ENCODE assay signal across 22 mouse cellular contexts in the genomic region with DNA sequence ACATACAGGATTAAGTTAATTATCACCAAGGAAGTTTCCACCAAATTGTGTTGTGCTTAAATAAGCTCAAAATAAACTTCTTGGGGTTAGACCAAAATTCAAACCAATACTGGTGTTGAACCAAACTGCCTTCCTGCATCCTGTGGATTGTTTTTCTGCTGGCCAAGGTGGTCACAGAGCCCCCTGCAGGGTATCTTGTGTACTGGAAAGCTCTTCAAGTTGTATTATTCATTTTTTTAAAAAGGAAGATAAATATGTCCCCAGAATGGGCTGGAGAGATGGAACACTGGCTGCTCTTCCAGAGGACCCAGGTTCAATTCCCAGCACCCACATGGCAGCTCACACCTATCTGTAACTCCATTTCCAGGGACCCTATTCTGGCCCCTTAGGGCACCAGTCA. TPM values are rescaled to one million over a fixed set of nuclear protein-coding genes. Genes with fewer than 3 reads are reported as not detected.
DNase-seq lines count a peak whose midpoint lies in the region; TF ChIP-seq lines count a peak whose summit lies in the region.
"Had no signal": no experiment of that assay in that cellular context is flagged by ENCODE, and none has a peak within 500 bp of the region (broad histone marks: within the 10 kb centered on the region; RNA-seq: fewer than 3 reads in every experiment).

No protein-coding gene starts in this region.

- no peak; the same call in 1 of the 2 replicates for TF ChIP-seq RAD21 in MEL (IDR thresholded peaks at IDR 0.05; ENCODE audit: low read depth, low read length)

- no peaks in the 10 kb centered on the region for H3K79me2 ChIP-seq in heart, adult 2 months (replicated peaks; ENCODE audit: control insufficient read depth, insufficient read depth, low read length)
- H3K79me2 ChIP-seq in MEL (ENCODE audit: control insufficient read depth, insufficient read depth, low read length, poor library complexity) (no peaks in the 10 kb centered on the region), macrophage (ENCODE audit: inconsistent target) (no peaks in the 10 kb centered on the region)

- intact Hi-C loops in heart, adult 2 months (cut with DNase I): no loop called here

- peak; percentile 37 for TF ChIP-seq CTCF in heart, adult 2 months (IDR thresholded peaks at IDR 0.05)
- peak in 2 of 3 experiments; percentile 6 to 21; a peak in 1 of 6 replicates for TF ChIP-seq CTCF in MEL (IDR thresholded peaks at IDR 0.05 in 2 of 3, conservative IDR thresholded peaks at IDR 0.05 in 1 of 3; ENCODE audit: control insufficient read depth in 1 of 3, insufficient read depth in 1 of 3, low read depth in 2 of 3, low read length in 3 of 3, poor library complexity in 1 of 3, severe bottlenecking in 1 of 3)

- no peak overlapping the region for H3K9ac ChIP-seq in heart, adult 2 months (ENCODE audit: low read depth, low read length)
- no peak overlapping the region for H3K9ac ChIP-seq in MEL (ENCODE audit: control insufficient read depth, low read depth, low read length, poor library complexity, severe bottlenecking)
- H3K9ac ChIP-seq: forebrain, embryonic 12.5 days; heart, embryonic 12.5 days; hindbrain, embryonic 12.5 days; midbrain, embryonic 13.5 days; stomach, embryonic 15.5 days had no signal

- no peaks in the 10 kb centered on the region; the same call in 1 of the 2 replicates for H3K4me1 ChIP-seq in heart, adult 2 months (ENCODE audit: control insufficient read depth, insufficient read depth, low read length)
- peaks cover 0 to 2% of the 10 kb centered on the region in 2 experiments; a peak in 2 of 4 replicates for H3K4me1 ChIP-seq in MEL (ENCODE audit: control insufficient read depth in 1 of 2, insufficient read depth in 2 of 2, low read length in 2 of 2)

- no peak overlapping the region for H3K27ac ChIP-seq in heart, adult 2 months
- H3K27ac ChIP-seq in MEL (ENCODE audit: control insufficient read depth, low read depth, low read length) (no peak overlapping the region), macrophage (peak overlapping the region; percentile 73)
- H3K27ac ChIP-seq: forebrain, embryonic 12.5 days; hindbrain, embryonic 12.5 days; midbrain, embryonic 13.5 days; stomach, embryonic 15.5 days had no signal

- TF ChIP-seq POLR2A in heart, adult 2 months (IDR thresholded peaks at IDR 0.05; ENCODE audit: insufficient read depth, low read depth, low read length): no peak
- no peak for TF ChIP-seq POLR2A in MEL (IDR thresholded peaks at IDR 0.05; ENCODE audit: control insufficient read depth in 1 of 2, insufficient read depth in 1 of 2, low read depth in 1 of 2, low read length in 2 of 2, poor library complexity in 1 of 2)

- TF ChIP-seq EP300 in heart, adult 2 months (IDR thresholded peaks at IDR 0.05; ENCODE audit: insufficient read depth, low read depth, low read length): no peak
- no peak for TF ChIP-seq EP300 in MEL (IDR thresholded peaks at IDR 0.05; ENCODE audit: low read depth in 1 of 2, low read length in 2 of 2)

- H3K27me3 ChIP-seq in heart, adult 2 months (ENCODE audit: control insufficient read depth, insufficient read depth, low read length): no peaks in the 10 kb centered on the region
- peaks cover 0 to 3% of the 10 kb centered on the region in 2 experiments; a peak in 2 of 4 replicates for H3K27me3 ChIP-seq in MEL (ENCODE audit: control insufficient read depth in 1 of 2, insufficient read depth in 2 of 2, low read length in 2 of 2)
- H3K27me3 ChIP-seq: forebrain, embryonic 12.5 days; heart, embryonic 12.5 days; hindbrain, embryonic 12.5 days; midbrain, embryonic 13.5 days; stomach, embryonic 15.5 days had no signal

- no peaks in the 10 kb centered on the region for H3K9me3 ChIP-seq in MEL (replicated peaks; ENCODE audit: insufficient read depth, low read length)
- H3K9me3 ChIP-seq: forebrain, embryonic 12.5 days; hindbrain, embryonic 12.5 days; midbrain, embryonic 13.5 days; stomach, embryonic 15.5 days had no signal

- no peaks in the 10 kb centered on the region for H3K36me3 ChIP-seq in heart, adult 2 months (ENCODE audit: control insufficient read depth, insufficient read depth, low read length)
- H3K36me3 ChIP-seq in MEL (ENCODE audit: control insufficient read depth in 1 of 2, insufficient read depth in 2 of 2, low read length in 2 of 2) (no peaks in the 10 kb centered on the region), macrophage (ENCODE audit: inconsistent target) (no peaks in the 10 kb centered on the region)
- H3K36me3 ChIP-seq: forebrain, embryonic 12.5 days; heart, embryonic 12.5 days; hindbrain, embryonic 12.5 days; midbrain, embryonic 13.5 days; stomach, embryonic 15.5 days had no signal

- DNase-seq in heart, adult 2 months: no peak
- no peak for DNase-seq in heart, postnatal 4 days
- DNase-seq in 416B (ENCODE audit: low read depth): peak; percentile 26
- peak; percentile 16 for DNase-seq in MEL (ENCODE audit: low read depth, low spot score)
- DNase-seq in adrenal gland, adult (ENCODE audit: inconsistent age in 2 of 2, low spot score in 1 of 2): no peak
- no peak for DNase-seq in kidney, postnatal 14 days
- no peak for DNase-seq in lung, postnatal 25 days (ENCODE audit: low spot score)
- DNase-seq: adrenal gland, postnatal 25 days; cerebellum, postnatal 14 days; right cerebral cortex, postnatal 4 days had no signal

- no peak overlapping the region for H3K4me3 ChIP-seq in heart, adult 2 months
- H3K4me3 ChIP-seq in MEL (ENCODE audit: control insufficient read depth in 1 of 2, insufficient read depth in 1 of 2, low read depth in 2 of 2, low read length in 2 of 2) (no peak overlapping the region), macrophage (ENCODE audit: inconsistent target) (no peak overlapping the region)
- H3K4me3 ChIP-seq: forebrain, embryonic 12.5 days; heart, embryonic 12.5 days; hindbrain, embryonic 12.5 days; midbrain, embryonic 13.5 days; stomach, embryonic 15.5 days had no signal

TF ChIP-seq in MEL, 35 proteins besides CTCF, POLR2A, EP300 and RAD21:
- no peak for TF ChIP-seq CHD2 (IDR thresholded peaks at IDR 0.05; ENCODE audit: low read length)
- TF ChIP-seq MAZ (IDR thresholded peaks at IDR 0.05; ENCODE audit: low read depth, low read length): no peak
- TF ChIP-seq ETS1 (IDR thresholded peaks at IDR 0.05; ENCODE audit: low read depth, low read length): no peak
- TF ChIP-seq SMC3 (IDR thresholded peaks at IDR 0.05; ENCODE audit: low read depth, low read length): peak; percentile 19; the same call in 1 of the 2 replicates

RNA-seq across cellular contexts. Expression of gene Btbd1, which starts 5.6 kb away (rescaled TPM):
- total RNA-seq in heart, adult 2 months (2021): 100 to 1,000 TPM; 128 to 146 TPM
- 50.6 and 118 TPM in 2 replicates for polyA plus RNA-seq in heart, adult 2 months (2012; rRNA removed)
- 100 to 1,000 TPM; 128 to 133 TPM for total RNA-seq in heart, postnatal 4 days (2021)
- 31.0 and 36.0 TPM in 2 replicates for total RNA-seq in MEL (2012; rRNA removed)
- polyA plus RNA-seq in MEL (2012; ENCODE audit: insufficient read depth in 1 of 2, insufficient read length in 2 of 2, low read depth in 1 of 2, low replicate concordance in 2 of 2, missing spikeins in 1 of 2) (10 to 100 TPM in 1 of 2 experiments, not detected in 1; 62.0 TPM), macrophage (2018) (50.7 to 145 TPM (median 61.2 TPM) in 3 replicates)
- 100 to 1,000 TPM in 12 of 26 experiments, 10 to 100 TPM in 14; 43.4 to 253 (median 95.3) TPM for total RNA-seq in macrophage (2018; cell fraction: chromatin; rRNA removed)
- 10 to 100 TPM; 33.3 to 80.0 (median 54.7) TPM for total RNA-seq in macrophage (2018; cell fraction: cytosol; rRNA removed)
- 100 to 1,000 TPM in 5 of 26 experiments, 10 to 100 TPM in 21; 29.6 to 130 (median 74.0) TPM for total RNA-seq in macrophage (2018; cell fraction: nucleus; rRNA removed)

RNA-seq across cellular contexts. Expression of gene Gm10160, which starts 20.7 kb away (rescaled TPM):
- total RNA-seq in heart, adult 2 months (2021): not detected
- polyA plus RNA-seq in heart, adult 2 months (2012; rRNA removed): not detected in 2 replicates
- total RNA-seq in heart, postnatal 4 days (2021): not detected
- not detected in 2 replicates for total RNA-seq in MEL (2012; rRNA removed)
- polyA plus RNA-seq in MEL (2012; ENCODE audit: insufficient read depth in 1 of 2, insufficient read length in 2 of 2, low read depth in 1 of 2, low replicate concordance in 2 of 2, missing spikeins in 1 of 2) (not detected), macrophage (2018) (not detected in 3 replicates)
- not detected for total RNA-seq in macrophage (2018; cell fraction: chromatin; rRNA removed)
- not detected for total RNA-seq in macrophage (2018; cell fraction: cytosol; rRNA removed)
- not detected for total RNA-seq in macrophage (2018; cell fraction: nucleus; rRNA removed)
- total RNA-seq: adrenal gland, postnatal 25 days; layer of hippocampus, postnatal 10 days; left cerebral cortex, postnatal 25 days; liver, adult 2 months had no signal
- polyA plus RNA-seq: embryonic facial prominence, embryonic 14.5 days; forebrain, embryonic 12.5 days; heart, embryonic 12.5 days; hindbrain, embryonic 12.5 days; kidney, embryonic 14.5 days; liver, adult 2 months; lung, embryonic 16.5 days; midbrain, embryonic 13.5 days; stomach, embryonic 15.5 days had no signal

RNA-seq across cellular contexts. Expression of gene Tm6sf1, which starts 24.0 kb away (rescaled TPM):
- total RNA-seq in heart, adult 2 months (2021): 10 to 100 TPM in 1 of 2 experiments, 1 to 10 TPM in 1; 9.1 to 12.6 TPM
- 21.4 and 28.5 TPM in 2 replicates for polyA plus RNA-seq in heart, adult 2 months (2012; rRNA removed)
- 10 to 100 TPM; 11.8 to 20.6 TPM for total RNA-seq in heart, postnatal 4 days (2021)
- 0.35 and 0.39 TPM in 2 replicates for total RNA-seq in MEL (2012; rRNA removed)
- polyA plus RNA-seq in MEL (2012; ENCODE audit: insufficient read depth in 1 of 2, insufficient read length in 2 of 2, low read depth in 1 of 2, low replicate concordance in 2 of 2, missing spikeins in 1 of 2): 1 to 10 TPM in 1 of 2 experiments, not detected in 1; 8.6 TPM
- total RNA-seq in macrophage (2018; cell fraction: chromatin; rRNA removed): 100 to 1,000 TPM in 24 of 26 experiments, 10 to 100 TPM in 2; 42.9 to 414 (median 222) TPM
- 100 to 1,000 TPM in 6 of 26 experiments, 10 to 100 TPM in 20; 52.5 to 116 (median 90.3) TPM for total RNA-seq in macrophage (2018; cell fraction: cytosol; rRNA removed)
- 100 to 1,000 TPM in 22 of 26 experiments, 10 to 100 TPM in 4; 56.2 to 552 (median 176) TPM for total RNA-seq in macrophage (2018; cell fraction: nucleus; rRNA removed)
- polyA plus RNA-seq in macrophage (2018): 72.9 to 199 TPM (median 101 TPM) in 3 replicates

RNA-seq across cellular contexts. Expression of gene 3110040N11Rik, which starts 45.6 kb away (rescaled TPM):
- total RNA-seq in heart, adult 2 months (2021): 10 to 100 TPM; 22.4 to 26.0 TPM
- 25.4 and 27.9 TPM in 2 replicates for polyA plus RNA-seq in heart, adult 2 months (2012; rRNA removed)
- 10 to 100 TPM; 25.4 to 28.0 TPM for total RNA-seq in heart, postnatal 4 days (2021)
- total RNA-seq in MEL (2012; rRNA removed): 35.7 and 51.4 TPM in 2 replicates
- polyA plus RNA-seq in MEL (2012; ENCODE audit: insufficient read depth in 1 of 2, insufficient read length in 2 of 2, low read depth in 1 of 2, low replicate concordance in 2 of 2, missing spikeins in 1 of 2): 10 to 100 TPM in 1 of 2 experiments, not detected in 1; 61.7 TPM
- total RNA-seq in macrophage (2018; cell fraction: chromatin; rRNA removed): 10 to 100 TPM in 19 of 26 experiments, 1 to 10 TPM in 6, not detected in 1; 3.1 to 20.9 (median 12.7) TPM
- 10 to 100 TPM; 12.1 to 31.2 (median 21.3) TPM for total RNA-seq in macrophage (2018; cell fraction: cytosol; rRNA removed)
- 10 to 100 TPM in 17 of 26 experiments, 1 to 10 TPM in 9; 4.1 to 19.5 (median 11.0) TPM for total RNA-seq in macrophage (2018; cell fraction: nucleus; rRNA removed)
- 23.4 to 27.6 TPM (median 24.6 TPM) in 3 replicates for polyA plus RNA-seq in macrophage (2018)

Comparison
In these comparisons a context has a peak if more than half of its experiments do, and no peak if none do; other contexts are left out.
1. DNase-seq: peak in 416B (single experiment) and MEL (single experiment); none in heart, adult 2 months (0 of 2), heart, postnatal 4 days (single experiment), adrenal gland, adult (0 of 2), kidney, postnatal 14 days (single experiment) and lung, postnatal 25 days (single experiment).